Mouse (Mus musculus): ENCODE measurements around the gene Nxf1.
"Not testable (repeated sequence)": the region's sequence is repeated elsewhere in the genome, so short reads cannot be mapped to it uniquely, and the experiment has no call there.

Nxf1 gene

GRCm38 (mm10) chr19:8756635-8757387 is at the start of gene Nxf1:
Gene Nxf1, plus strand, starts transcription at chr19:8757073.
- DNase-seq (ENCODE audit: extremely low read depth, low read depth) = peak; percentile 70

GRCm38 (mm10) chr19:8708954-8709353 is 47.9 kb upstream of the Nxf1 start:
- no peak for DNase-seq (ENCODE audit: extremely low read depth, low read depth)

- no peak for DNase-seq (ENCODE audit: extremely low read depth, low read depth)
These were observed 46.8 kb upstream of the Nxf1 start for GRCm38 (mm10) chr19:8710057-8710456.

DNA sequence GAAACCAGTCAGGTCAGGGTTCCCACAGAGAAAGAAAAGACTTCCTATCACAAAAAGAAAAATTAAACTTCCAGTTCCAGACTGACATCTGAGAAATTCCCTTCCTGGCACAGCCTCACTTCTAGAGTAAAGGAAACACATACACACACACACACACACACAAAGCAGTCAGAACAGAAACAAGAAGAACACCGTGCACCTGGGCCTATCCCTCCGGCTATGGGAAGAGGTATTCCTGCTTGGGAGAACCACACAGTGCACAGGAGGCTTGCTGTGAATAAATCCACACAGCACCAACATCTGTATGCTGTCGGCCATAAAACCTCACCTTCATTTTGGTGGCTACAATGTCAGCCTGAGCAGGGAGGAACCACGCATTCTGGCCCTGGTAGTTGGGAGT is 45.4 kb upstream of the Nxf1 start:
- DNase-seq (ENCODE audit: extremely low read depth, low read depth) = no peak

- no peak for DNase-seq (ENCODE audit: extremely low read depth, low read depth)
These were observed 44.7 kb upstream of the Nxf1 start for GRCm38 (mm10) chr19:8711949-8712869.

- DNase-seq (ENCODE audit: extremely low read depth, low read depth) = peak; percentile 83
These were observed 44.0 kb upstream of the Nxf1 start for GRCm38 (mm10) chr19:8712870-8713305.

- DNase-seq (ENCODE audit: extremely low read depth, low read depth) = no peak
These were observed 43.4 kb upstream of the Nxf1 start for GRCm38 (mm10) chr19:8713306-8713996.

DNA sequence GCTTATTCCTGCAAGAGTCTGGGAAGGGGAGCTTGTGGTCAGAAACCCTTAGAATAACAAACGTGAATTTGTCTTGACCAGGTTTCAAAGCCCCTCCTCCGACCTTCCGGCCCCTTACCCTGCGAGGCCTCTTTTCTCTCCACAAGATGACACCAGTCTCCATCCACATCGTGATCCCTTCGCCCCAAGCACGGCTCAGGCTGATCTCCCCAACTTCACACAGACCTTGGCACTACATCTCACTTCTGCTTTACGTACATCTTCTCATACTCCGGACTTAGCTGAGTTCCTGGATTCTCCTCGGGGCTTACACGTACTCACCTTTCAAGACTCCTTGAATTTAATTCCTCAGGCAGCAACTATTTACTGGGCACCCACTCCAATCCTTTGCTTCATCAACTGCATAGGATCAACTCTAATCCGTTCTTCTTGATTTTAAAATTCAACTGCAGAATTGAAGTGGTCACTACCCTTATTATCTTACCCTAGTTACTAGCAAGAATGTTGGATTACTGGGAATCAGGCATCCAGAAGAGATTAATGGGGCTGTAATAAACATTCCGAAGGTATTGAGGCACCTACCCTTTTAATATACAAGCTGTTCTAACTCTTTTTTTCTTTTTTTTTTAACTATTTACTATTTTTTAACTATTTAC is 42.7 kb upstream of the Nxf1 start:
- peak; percentile 75 for DNase-seq (ENCODE audit: extremely low read depth, low read depth)

GRCm38 (mm10) chr19:8714653-8715481 is 42.0 kb upstream of the Nxf1 start:
- DNase-seq (ENCODE audit: extremely low read depth, low read depth) = peak; percentile 74

DNA sequence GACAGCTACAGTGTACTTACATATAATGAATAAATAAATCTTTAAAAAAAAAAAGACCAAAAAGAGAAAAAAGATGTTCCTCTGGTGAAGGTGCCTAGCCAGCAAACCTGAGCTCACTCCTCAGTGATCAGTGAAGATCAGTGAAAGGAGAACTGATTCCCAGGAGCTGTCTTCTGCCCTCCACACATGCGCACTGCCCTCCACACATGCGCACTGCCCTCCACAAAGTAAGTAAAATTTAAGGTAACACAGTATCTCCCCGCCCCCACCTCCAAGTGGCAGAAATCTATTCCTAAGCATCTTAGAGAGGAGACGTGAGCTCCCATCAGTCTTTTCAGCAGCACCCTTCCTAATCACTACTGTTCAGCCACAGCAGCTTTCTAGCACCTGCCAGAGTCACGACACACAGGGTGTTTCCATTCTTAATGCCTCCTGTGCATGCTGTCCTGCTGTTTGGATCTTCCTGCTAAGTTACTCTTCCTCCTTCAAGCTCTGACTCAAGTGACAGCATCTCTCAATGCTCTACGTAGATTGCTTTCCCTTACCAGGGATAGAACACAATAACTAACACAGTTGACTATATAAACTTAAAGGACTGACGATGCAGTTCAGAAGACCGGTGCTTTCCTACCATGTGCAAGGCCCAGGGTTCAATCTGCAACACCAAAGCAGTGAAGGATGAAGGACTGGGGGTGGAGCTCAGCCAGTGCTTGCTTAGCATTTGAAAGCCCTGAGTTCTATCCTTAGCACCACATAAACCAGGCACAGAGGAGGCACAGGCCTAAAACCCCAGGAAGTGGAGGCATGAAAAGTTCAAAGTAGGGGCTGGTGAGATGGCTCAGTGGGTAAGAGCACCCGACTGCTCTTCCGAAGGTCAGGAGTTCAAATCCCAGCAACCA is 40.8 kb upstream of the Nxf1 start:
- DNase-seq (ENCODE audit: extremely low read depth, low read depth) = no peak

DNA sequence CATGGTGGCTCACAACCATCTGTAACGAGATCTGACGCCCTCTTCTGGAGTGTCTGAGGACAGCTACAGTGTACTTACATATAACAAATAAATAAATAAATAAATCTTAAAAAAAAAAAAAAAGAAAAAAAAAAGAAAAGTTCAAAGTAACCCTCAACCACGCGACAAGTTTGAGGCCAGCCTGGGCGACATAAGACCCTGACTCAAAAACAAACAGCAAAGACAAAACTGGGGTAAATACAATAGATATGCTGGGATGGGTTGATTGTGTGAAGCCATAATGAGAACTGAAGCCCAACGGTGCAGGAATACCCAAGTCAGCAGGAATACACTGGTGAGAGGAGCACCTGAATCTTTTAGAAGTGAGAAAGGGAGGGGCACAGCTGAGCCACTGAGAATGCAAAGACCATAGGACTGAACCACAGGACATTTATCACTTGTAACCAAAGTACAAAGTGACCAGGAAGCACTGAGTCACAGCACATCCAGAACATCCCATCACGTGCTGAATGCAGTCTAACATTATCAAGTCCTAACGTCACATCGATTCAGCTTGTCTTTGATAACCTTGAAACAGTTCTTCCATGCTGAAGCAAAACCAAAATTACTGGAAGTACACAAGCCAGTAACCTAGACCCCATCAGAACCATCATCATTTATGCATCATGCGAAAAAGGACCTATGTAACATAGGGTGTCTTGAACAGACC is 40.0 kb upstream of the Nxf1 start:
- no peak for DNase-seq (ENCODE audit: extremely low read depth, low read depth)

- peak; percentile 86 for DNase-seq (ENCODE audit: extremely low read depth, low read depth)
These were observed 38.5 kb upstream of the Nxf1 start for GRCm38 (mm10) chr19:8718357-8718756.

- DNase-seq (ENCODE audit: extremely low read depth, low read depth) = not testable (repeated sequence)
These were observed 37.8 kb upstream of the Nxf1 start for GRCm38 (mm10) chr19:8719037-8719436.

DNA sequence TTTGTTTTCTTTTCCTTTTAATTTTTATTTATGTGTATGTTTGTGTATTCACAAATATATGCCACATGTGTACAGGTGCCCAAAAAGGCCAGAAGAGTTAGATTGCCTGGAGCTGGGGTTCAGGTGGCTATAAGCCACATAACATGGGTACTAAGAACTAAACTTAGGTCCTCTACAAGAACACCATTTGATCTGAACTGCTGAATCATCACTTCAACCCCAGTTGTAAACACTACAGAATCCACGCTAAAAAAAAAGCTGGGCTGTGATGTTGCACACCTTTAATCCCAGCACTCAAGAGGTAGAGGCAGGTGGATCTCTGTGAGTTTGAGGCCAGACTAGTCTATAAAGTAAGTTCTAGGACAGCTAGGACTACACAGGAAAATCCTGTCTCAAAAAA is 35.5 kb upstream of the Nxf1 start:
- no peak for DNase-seq (ENCODE audit: extremely low read depth, low read depth)

DNA sequence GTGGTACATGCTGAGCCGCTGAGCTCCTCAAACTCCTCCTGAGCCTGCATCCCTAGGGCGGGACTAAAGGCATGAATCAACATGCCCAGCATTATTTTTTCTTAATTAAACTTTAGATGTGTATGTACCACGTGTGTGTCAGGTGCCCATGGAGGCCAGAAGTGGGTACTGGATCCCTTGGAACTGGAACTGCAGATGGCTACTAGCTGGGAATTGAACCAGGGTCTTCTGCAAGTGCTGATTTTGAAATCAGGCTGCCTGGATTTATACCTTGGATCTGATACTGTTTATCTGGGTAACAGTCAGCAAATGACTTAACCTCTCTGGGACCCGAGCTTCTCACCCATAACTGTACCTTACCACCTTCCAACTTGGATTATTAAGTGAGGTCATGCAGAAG is 34.9 kb upstream of the Nxf1 start:
- DNase-seq (ENCODE audit: extremely low read depth, low read depth) = no peak

GRCm38 (mm10) chr19:8722559-8722906 is 34.3 kb upstream of the Nxf1 start:
- no peak for DNase-seq (ENCODE audit: extremely low read depth, low read depth)

- DNase-seq (ENCODE audit: extremely low read depth, low read depth) = peak; percentile 96
These were observed 33.8 kb upstream of the Nxf1 start, which contains the start of gene Slc3a2 for GRCm38 (mm10) chr19:8722907-8723573. Gene Slc3a2, minus strand, starts transcription at chr19:8723369.
